Mouse (Mus musculus): ENCODE data around the gene Myh9.

DNA sequence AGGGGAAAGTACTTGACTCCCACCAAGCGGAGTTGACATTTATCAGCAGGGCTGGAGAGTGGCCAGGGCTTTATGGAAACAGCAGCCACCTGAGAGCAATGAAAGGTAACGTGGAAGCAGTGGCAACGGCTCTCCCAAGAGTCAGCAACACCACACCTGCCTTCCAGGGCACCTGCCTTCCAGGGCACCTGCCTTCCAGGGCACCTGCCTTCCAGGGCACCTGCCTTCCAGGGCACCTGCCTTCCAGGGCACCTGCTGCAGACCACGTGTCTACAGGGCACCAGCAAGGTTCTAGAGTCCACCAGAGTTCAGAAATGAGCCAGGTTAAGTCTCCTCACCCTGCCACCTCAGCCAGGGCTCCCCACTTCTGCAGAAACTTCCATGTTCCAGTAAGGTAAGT lies 48.9 kb downstream of the Myh9 start:
- no peak for TF ChIP-seq POLR2A (IDR thresholded peaks at IDR 0.05; ENCODE audit: low read depth, low read length)
- no peak for TF ChIP-seq CTCF (conservative IDR thresholded peaks at IDR 0.05; ENCODE audit: insufficient read depth, insufficient read length, low read depth, low read length)
